Mouse (Mus musculus) heart, embryonic 11.5 days (tissue): Measurements from ENCODE around the gene Pigb. TPM values are rescaled to one million over a fixed set of nuclear protein-coding genes. Genes with fewer than 3 reads are reported as not detected.

Experiments used
- ATAC-seq: fragments of 200-750 bp; cut with Nextera tagmentation; replicated peaks from 2 replicates; pipeline ENCODE4 v1.8.0; 2017; ENCODE audit warnings: moderate library complexity; ENCODE audit not compliant: insufficient number of reproducible peaks, low FRiP score, low TSS enrichment
- H3K27ac ChIP-seq: fragments of 300-500 bp; sonication (generic); 2 replicates; pipeline ENCODE4 v1.5.1; 2014; ENCODE audit warnings: mild to moderate bottlenecking, low read depth, low read length
- H3K27me3 ChIP-seq: fragments of 300-500 bp; sonication (generic); 2 replicates; pipeline ENCODE4 v1.6.1; 2014; ENCODE audit warnings: mild to moderate bottlenecking, low read length, mixed read lengths; ENCODE audit not compliant: control insufficient read depth, insufficient read depth
- H3K36me3 ChIP-seq: fragments of 300-500 bp; sonication (generic); 2 replicates; pipeline ENCODE4 v1.6.1; 2014; ENCODE audit warnings: mild to moderate bottlenecking, low read length, moderate library complexity, mixed read lengths; ENCODE audit not compliant: control insufficient read depth, insufficient read depth
- H3K4me1 ChIP-seq: fragments of 300-500 bp; sonication (generic); 2 replicates; pipeline ENCODE4 v1.6.1; 2014; ENCODE audit warnings: low read length; ENCODE audit not compliant: control insufficient read depth, insufficient read depth
- H3K4me2 ChIP-seq: fragments of 300-500 bp; sonication (generic); 2 replicates; pipeline ENCODE4 v1.6.1; 2014; ENCODE audit warnings: mild to moderate bottlenecking, moderate library complexity
- H3K4me3 ChIP-seq: fragments of 300-500 bp; sonication (generic); 2 replicates; pipeline ENCODE4 v1.5.1; 2014; ENCODE audit warnings: low read depth, low read length
- H3K9ac ChIP-seq: fragments of 300-500 bp; sonication (generic); 2 replicates; pipeline ENCODE4 v1.6.1; 2014; ENCODE audit warnings: mild to moderate bottlenecking, low read depth, low read length, moderate library complexity
- H3K9me3 ChIP-seq: fragments of 300-500 bp; sonication (generic); replicated peaks from 2 replicates; pipeline ENCODE4 v1.6.1; 2016; ENCODE audit warnings: low read length; ENCODE audit not compliant: control insufficient read depth
- WGBS: fragments of 180-500 bp; shearing (Covaris S2); extraction: QIAGEN DNeasy Blood & Tissue Kit; methylation state at CpG from one replicate; pipeline ENCODE4 v1.1.7; 2014; ENCODE audit not compliant: insufficient replicate concordance; 5-methylcytosine and 5-hydroxymethylcytosine counted together
- polyA plus RNA-seq: library from polyadenylated mRNA; unstranded; fragments of >200 nt; fragmentation: Nextera tagmentation; extraction: Ambion mirVana; gene quantifications from 2 replicates; pipeline ENCODE4 v1.2.1, GENCODE M21; 2014

The Pigb gene
- polyA plus RNA-seq, 1 experiment from 2014 or later = 10.7 TPM

DNA sequence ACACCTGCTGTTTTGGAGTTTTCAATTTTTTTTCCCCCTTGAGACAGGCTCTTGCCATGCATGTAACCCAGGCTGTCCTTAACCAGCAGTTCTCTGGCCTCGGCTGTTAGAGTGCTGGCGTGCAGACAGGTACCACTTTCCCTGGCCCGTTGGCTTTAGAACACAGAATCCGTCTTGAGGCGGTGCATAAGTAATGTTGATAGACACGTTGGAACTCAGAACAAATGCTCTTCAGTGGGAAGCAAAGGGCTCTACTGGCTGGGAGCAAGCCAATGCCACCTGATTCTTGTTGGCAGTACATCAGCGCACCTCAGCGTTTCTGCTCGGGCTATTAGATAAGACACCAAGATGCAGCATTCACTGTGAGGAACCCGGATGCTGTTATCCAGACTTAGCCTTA, 20.3 kb downstream of the Pigb start:
- peaks cover 11% of the 10 kb centered on the region; the same call in 1 of the 2 replicates for H3K36me3 ChIP-seq

DNA sequence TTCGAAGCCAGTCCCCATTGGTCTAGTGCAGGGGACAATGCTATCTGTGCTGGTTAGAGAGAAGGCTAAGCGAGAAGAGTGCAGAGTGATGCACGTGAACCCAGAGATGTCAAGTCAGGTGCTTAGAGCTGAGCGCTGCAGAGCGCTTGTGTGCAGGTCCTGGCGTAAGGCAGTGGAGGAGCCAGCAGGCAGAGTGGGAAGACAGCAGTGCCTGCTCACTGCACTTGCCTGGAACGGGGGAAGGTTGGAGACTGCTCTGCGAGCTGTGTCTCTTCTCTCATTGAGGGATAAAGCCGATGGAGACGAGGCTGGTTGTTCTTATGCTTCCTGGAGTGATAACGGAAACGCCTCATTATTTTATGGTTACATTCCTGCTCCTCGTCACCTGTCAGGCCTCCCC, 25.5 kb downstream of the Pigb start:
- Histone ChIP-seq H3K36me3 (peaks cover 5% of the 10 kb centered on the region; the same call in 1 of the 2 replicates), H3K4me2 (no peak overlapping the region), H3K4me3 (no peak overlapping the region), H3K27ac (no peak overlapping the region), H3K4me1 (no peaks in the 10 kb centered on the region), H3K9ac (no peak overlapping the region), H3K27me3 (no peaks in the 10 kb centered on the region), H3K9me3 (no peaks in the 10 kb centered on the region)
- no peak for ATAC-seq
- WGBS = 69% methylated on average over 13 of the region's 13 CpGs

More for the DNA sequence above, 20.3 kb downstream of the Pigb start:
- no peaks in the 10 kb centered on the region for H3K27me3 ChIP-seq
- H3K4me2 ChIP-seq = no peak overlapping the region
- no peaks in the 10 kb centered on the region for H3K9me3 ChIP-seq
- H3K4me3 ChIP-seq = no peak overlapping the region
- no peak overlapping the region for H3K9ac ChIP-seq
- H3K27ac ChIP-seq = no peak overlapping the region
- 87% methylated on average over 10 of the region's 10 CpGs for WGBS
- no peak for ATAC-seq
- H3K4me1 ChIP-seq = no peaks in the 10 kb centered on the region

- H3K9ac ChIP-seq = no peak overlapping the region
- no peaks in the 10 kb centered on the region for H3K9me3 ChIP-seq
- peaks cover 5% of the 10 kb centered on the region; the same call in 1 of the 2 replicates for H3K36me3 ChIP-seq
- H3K4me1 ChIP-seq = no peaks in the 10 kb centered on the region
- no peak overlapping the region for H3K4me3 ChIP-seq
- no peaks in the 10 kb centered on the region for H3K27me3 ChIP-seq
- ATAC-seq = no peak
- no peak overlapping the region for H3K27ac ChIP-seq
- H3K4me2 ChIP-seq = no peak overlapping the region
- 81% methylated on average over 4 of the region's 4 CpGs for WGBS
Measured at GRCm38 (mm10) chr9:73012629-73013028, 27.5 kb downstream of the Pigb start.

DNA sequence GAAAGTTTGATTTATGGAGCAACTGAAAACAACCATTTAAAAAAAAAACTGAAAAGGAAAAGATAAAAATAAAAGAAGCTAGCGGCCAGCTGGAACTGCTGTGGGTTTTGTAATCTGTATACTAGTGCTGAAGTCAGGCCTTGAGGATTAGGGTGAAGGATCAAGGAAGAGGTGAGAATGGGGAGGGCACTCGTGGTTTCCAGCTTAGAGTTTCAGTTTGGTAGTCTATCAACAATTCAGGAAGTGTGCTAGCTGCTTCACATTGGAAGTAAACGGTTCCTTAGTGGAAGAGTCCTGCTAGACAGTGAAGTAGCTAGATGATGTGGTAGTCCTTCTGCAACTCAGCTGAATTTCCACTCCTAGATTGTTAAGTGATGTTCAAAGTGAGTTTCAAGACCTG, 31.8 kb downstream of the Pigb start:
- Histone ChIP-seq H3K27ac (no peak overlapping the region), H3K4me2 (no peak overlapping the region), H3K36me3 (peaks cover 4% of the 10 kb centered on the region), H3K4me3 (no peak overlapping the region), H3K27me3 (no peaks in the 10 kb centered on the region), H3K9me3 (no peaks in the 10 kb centered on the region), H3K4me1 (no peaks in the 10 kb centered on the region), H3K9ac (no peak overlapping the region)
- ATAC-seq = no peak
- 60% methylated on average over 3 of the region's 3 CpGs for WGBS

DNA sequence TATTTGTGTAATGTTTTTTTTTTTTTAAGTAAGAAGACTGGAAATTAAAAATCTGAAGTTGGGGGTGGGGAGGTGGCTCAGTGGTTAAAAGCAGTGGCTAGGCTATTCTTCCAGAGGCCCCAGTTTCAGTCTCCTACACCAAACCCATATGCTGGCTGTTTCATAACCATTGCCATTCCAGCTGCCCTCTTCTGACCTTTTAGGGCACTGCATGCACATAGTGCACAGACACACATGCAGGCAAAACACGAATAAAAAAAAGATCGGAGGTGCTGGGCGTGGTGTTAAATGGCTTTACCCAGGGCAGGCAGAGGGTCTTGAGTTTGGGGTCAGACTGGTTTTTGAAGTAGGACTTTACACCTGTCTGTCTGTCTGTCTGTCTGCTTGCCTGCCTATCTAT, 34.0 kb downstream of the Pigb start:
- no peak overlapping the region for H3K27ac ChIP-seq
- H3K4me3 ChIP-seq = no peak overlapping the region
- H3K27me3 ChIP-seq = no peaks in the 10 kb centered on the region
- 94% methylated on average over 3 of the region's 3 CpGs for WGBS
- no peak overlapping the region for H3K4me2 ChIP-seq
- no peaks in the 10 kb centered on the region for H3K9me3 ChIP-seq
- no peaks in the 10 kb centered on the region for H3K4me1 ChIP-seq
- no peak for ATAC-seq
- H3K9ac ChIP-seq = no peak overlapping the region
- H3K36me3 ChIP-seq = peaks cover 4% of the 10 kb centered on the region; the same call in 1 of the 2 replicates

GRCm38 (mm10) chr9:73005106-73005505, 35.1 kb downstream of the Pigb start:
- no peaks in the 10 kb centered on the region for H3K27me3 ChIP-seq
- H3K9me3 ChIP-seq = no peaks in the 10 kb centered on the region
- WGBS = 77% methylated on average over 6 of the region's 6 CpGs
- H3K36me3 ChIP-seq = peaks cover 4% of the 10 kb centered on the region; the same call in 1 of the 2 replicates
- no peak overlapping the region for H3K9ac ChIP-seq
- ATAC-seq = no peak
- H3K4me1 ChIP-seq = no peaks in the 10 kb centered on the region
- no peak overlapping the region for H3K27ac ChIP-seq
- H3K4me3 ChIP-seq = no peak overlapping the region
- H3K4me2 ChIP-seq = no peak overlapping the region

DNA sequence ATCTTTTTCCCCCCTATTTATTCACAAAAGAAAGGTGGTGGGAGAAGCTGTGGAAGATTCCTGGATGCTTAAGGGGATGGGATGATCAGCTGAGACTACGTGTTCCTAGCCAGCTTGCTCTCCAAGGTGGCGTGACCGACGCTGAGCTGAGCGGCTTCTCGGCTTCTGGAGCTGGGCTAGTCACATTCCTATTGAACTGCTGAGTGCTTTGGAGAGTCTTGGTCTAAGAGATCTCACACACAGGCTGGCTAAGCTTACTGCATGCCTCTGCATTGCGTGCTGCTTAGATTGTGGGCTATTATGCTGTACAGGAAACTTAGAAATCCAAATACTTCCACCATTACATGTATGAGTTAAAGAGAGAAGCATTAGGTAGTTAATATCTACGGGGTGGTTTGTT, 36.1 kb downstream of the Pigb start:
- 80% methylated on average over 8 of the region's 8 CpGs for WGBS
- no peak for ATAC-seq
- H3K4me1 ChIP-seq = no peaks in the 10 kb centered on the region
- H3K9me3 ChIP-seq = no peaks in the 10 kb centered on the region
- H3K27ac ChIP-seq = no peak overlapping the region
- H3K4me2 ChIP-seq = no peak overlapping the region
- H3K9ac ChIP-seq = no peak overlapping the region
- H3K36me3 ChIP-seq = peaks cover 4% of the 10 kb centered on the region; the same call in 1 of the 2 replicates
- no peaks in the 10 kb centered on the region for H3K27me3 ChIP-seq
- no peak overlapping the region for H3K4me3 ChIP-seq

DNA sequence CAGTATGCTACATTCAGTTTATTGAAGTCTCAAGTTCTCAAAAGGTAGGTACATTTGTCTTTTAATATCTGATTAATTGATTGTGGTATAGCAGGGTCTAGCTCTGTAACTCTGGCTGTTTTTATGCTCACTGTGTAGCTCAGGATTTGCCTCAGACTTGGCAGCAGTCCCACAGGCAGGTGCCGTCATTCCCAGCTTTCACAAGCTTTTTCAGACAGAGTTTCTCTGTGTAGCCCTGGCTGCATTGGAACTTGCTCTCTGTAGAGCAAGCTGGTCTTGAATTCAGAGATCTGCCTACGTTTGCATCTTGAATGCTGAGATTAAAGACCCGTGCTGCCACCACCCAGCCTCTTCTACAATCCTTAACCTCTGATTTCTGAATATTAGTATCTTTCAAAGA, 38.0 kb downstream of the Pigb start:
- Histone ChIP-seq H3K27ac (no peak overlapping the region), H3K27me3 (no peaks in the 10 kb centered on the region), H3K4me3 (no peak overlapping the region), H3K4me2 (no peak overlapping the region), H3K36me3 (peaks cover 4% of the 10 kb centered on the region; the same call in 1 of the 2 replicates), H3K9ac (no peak overlapping the region), H3K4me1 (no peaks in the 10 kb centered on the region), H3K9me3 (no peaks in the 10 kb centered on the region)
- ATAC-seq = no peak
- 70% methylated on average over 3 of the region's 3 CpGs for WGBS

DNA sequence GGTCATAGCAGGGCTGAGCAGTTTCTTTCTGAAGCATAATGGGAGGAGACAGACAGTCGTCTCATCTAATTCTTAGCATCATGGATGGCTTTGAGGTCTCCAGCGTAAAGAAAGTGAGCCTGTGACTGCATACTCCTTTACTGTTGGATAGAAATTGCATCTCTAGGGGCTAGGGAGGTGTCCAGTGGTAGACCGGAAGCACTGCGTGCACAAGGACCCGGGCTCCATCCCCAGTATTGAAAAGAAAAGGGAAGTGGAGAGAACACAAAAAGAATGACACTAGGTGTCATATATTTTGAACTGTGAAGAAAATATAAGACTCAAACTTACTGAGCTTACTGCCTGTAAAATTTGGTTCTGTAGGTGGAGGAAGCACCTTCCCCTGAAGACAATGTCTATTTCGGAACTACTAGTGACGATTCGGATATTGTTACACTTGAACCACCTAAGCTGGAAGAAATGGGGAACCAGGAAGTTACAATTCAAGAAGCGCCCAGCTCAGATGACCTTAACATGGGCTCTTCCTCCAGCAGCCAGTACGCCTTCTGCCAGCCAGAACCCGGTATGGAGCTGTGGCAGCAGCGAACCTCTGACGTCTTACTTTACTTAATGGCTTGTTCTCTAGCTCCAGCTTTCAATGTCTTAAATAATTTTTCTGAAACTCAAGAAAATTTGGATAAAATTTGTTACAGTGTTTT, 38.7 kb downstream of the Pigb start:
- H3K27ac ChIP-seq = no peak overlapping the region
- H3K4me1 ChIP-seq = no peaks in the 10 kb centered on the region
- no peak overlapping the region for H3K4me3 ChIP-seq
- H3K4me2 ChIP-seq = no peak overlapping the region
- H3K9ac ChIP-seq = no peak overlapping the region
- no peak for ATAC-seq
- 85% methylated on average over 13 of the region's 13 CpGs for WGBS
- H3K27me3 ChIP-seq = no peaks in the 10 kb centered on the region
- H3K9me3 ChIP-seq = no peaks in the 10 kb centered on the region
- H3K36me3 ChIP-seq = peaks cover 4% of the 10 kb centered on the region; the same call in 1 of the 2 replicates
